Mouse (Mus musculus): ENCODE results near the gene Rpl29. TPM values are rescaled to one million over a fixed set of nuclear protein-coding genes. Genes with fewer than 3 reads are reported as not detected.

Rpl29 gene
- polyA plus RNA-seq, 1 experiment from 2014 or later: 648 TPM

DNA sequence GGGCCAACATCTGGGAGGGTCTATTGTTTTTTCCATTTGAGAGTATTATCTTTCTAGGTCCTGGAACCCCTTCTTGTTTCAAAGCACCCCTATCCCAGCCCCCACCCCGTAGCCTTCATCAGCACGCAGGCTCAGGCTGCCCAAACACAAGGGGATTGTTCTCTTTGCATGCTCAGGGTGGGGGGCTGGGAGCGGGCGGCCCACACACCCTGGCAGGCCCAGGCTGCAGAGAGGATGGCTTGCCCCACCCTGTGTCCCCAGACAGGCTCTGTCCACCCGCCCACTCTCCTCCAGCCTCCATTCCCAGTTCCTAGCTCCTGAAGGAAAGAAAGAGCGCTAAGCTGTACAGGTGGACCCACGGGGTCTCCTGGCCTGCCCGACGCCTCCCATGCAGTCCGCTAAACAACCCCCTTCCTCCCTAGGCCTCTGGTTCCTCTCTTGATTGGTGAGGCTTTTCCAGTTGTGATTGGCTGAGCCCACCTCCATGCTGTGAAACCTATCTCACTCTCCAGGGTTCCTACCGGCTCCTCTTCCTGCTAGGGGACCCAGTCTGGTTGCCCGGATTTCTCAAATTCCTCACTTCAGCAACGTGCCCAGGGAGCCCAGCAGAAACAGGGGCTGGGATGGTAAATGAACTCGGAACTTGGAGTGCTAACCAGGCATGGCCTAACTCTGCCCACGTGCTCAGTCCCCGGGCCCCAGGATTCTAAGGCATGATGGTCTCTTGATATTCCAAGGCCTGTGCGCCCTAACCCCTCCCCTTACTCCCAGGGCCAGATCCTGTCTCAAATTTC, 25.8 kb downstream of the Rpl29 start:
- peak; percentile 20; the same call in 1 of the 2 replicates for ATAC-seq (ENCODE audit: insufficient number of reproducible peaks, low FRiP score)
- Histone ChIP-seq H3K4me1 (replicated peaks) (peaks cover 86% of the 10 kb centered on the region), H3K4me3 (peak overlapping the region; percentile 80), H3K9me3 (replicated peaks) (no peaks in the 10 kb centered on the region), H3K27me3 (replicated peaks) (no peaks in the 10 kb centered on the region), H3K27ac (ENCODE audit: poor library complexity, severe bottlenecking) (peak overlapping the region; percentile 88), H3K9ac (peak overlapping the region; percentile 88), H3K4me2 (peak overlapping the region; percentile 94), H3K36me3 (peaks cover 9% of the 10 kb centered on the region)
- 3% methylated on average over 17 of the region's 17 CpGs for WGBS

DNA sequence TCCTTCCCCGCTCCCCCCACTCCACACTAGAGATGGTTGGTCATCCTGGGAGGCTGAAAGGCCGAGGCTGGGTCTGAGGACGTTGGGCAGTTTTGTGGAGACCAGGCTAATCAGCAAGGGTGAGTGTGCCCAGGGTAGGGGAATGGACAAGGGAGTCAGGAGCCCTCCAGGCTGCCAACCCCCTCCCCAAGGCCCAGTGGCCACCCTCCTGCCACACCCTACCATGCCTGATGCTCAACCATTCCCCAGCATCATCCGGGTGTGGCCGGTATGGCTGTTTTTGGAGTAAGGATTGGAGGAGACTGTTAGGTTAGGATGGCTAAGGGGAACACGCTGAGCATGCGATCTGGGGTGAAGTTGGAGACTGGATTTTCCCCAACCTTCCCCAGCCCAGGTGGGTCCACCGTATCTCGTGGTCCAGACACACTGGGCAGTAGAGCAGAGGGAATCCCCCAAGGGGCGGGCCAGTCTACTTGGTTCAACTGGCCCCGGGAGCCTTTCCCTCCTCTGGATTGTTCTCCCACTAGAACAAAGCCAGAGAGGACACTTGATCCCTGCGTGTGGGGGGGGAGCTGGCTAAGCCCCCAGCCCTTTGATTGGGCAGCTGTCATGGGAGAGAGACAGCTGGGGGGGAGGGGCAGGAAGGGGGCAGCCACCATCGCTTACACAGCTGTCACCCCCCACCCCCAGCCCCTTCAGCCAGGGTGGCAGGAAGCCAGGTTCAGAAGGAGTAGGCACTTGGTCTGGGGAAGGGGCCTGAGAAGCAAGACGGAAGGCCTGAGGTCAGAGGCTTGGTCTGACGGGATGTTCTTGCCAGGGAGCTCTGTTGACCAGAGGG, 27.3 kb downstream of the Rpl29 start:
- H3K36me3 ChIP-seq: peaks cover 23% of the 10 kb centered on the region
- no peaks in the 10 kb centered on the region for H3K9me3 ChIP-seq (replicated peaks)
- WGBS: 42% methylated on average over 15 of the region's 15 CpGs
- peak overlapping the region; percentile 61 for H3K27ac ChIP-seq (ENCODE audit: poor library complexity, severe bottlenecking)
- H3K9ac ChIP-seq: peak overlapping the region; percentile 51
- peak overlapping the region; percentile 4; the same call in 1 of the 2 replicates for H3K4me3 ChIP-seq
- H3K4me1 ChIP-seq (replicated peaks): peaks cover 73% of the 10 kb centered on the region
- peak overlapping the region; percentile 94 for H3K4me2 ChIP-seq
- no peaks in the 10 kb centered on the region for H3K27me3 ChIP-seq (replicated peaks)
- no peak for ATAC-seq (ENCODE audit: insufficient number of reproducible peaks, low FRiP score)

DNA sequence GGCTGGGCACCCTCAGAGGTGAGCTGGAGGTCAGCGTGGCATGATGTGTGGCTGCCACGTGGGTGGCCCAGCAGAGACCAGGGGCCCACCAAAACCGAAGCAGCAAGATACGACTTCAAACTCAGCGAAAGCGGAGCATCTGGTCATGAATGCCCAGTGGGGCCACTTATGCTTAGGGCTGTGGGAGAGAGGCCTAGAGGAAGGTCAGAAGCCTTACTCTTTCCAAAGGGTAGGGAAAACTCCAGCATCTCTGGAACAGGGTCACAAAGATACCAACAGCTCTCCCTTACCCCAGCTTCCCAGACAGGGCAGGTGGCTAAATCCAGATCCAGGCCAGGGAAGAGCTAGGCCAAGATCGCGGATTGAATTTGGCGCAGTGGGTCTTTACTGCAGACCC, 27.9 kb downstream of the Rpl29 start:
- no peaks in the 10 kb centered on the region for H3K27me3 ChIP-seq (replicated peaks)
- peak overlapping the region; percentile 51 for H3K9ac ChIP-seq
- H3K36me3 ChIP-seq: peaks cover 29% of the 10 kb centered on the region
- H3K4me3 ChIP-seq: peak overlapping the region; percentile 4; the same call in 1 of the 2 replicates
- H3K4me1 ChIP-seq (replicated peaks): peaks cover 70% of the 10 kb centered on the region
- peak overlapping the region; percentile 61 for H3K27ac ChIP-seq (ENCODE audit: poor library complexity, severe bottlenecking)
- no peaks in the 10 kb centered on the region for H3K9me3 ChIP-seq (replicated peaks)
- no peak for ATAC-seq (ENCODE audit: insufficient number of reproducible peaks, low FRiP score)
- H3K4me2 ChIP-seq: peak overlapping the region; percentile 94
- 54% methylated on average over 9 of the region's 9 CpGs for WGBS

DNA sequence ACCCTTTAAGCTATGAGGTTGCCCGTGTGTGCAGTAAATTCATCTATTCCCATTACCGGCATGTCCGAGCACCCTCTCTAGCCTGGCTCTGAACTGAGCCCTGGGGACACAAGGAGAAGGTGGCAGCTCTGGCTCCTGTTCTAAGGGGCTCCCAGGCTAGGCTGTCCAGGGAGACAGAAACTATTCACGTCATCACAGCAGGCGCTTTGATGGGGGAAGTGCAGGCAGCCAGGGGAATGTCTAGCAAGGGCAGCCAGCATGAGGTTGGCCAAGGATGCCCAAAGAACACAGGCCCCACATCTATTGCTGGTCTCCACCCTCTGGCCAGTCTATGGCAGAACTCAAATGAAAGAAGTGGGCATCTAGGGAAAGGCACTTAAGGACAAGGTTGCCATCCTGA, 28.7 kb downstream of the Rpl29 start:
- WGBS: 68% methylated on average over 5 of the region's 5 CpGs
- H3K9ac ChIP-seq: 0 out of 2 replicates have a peak overlapping the region, but pooled peaks have one; percentile 10
- 0 out of 2 replicates have a peak, but pooled peaks cover under 1% of the 10 kb centered on the region for H3K27me3 ChIP-seq (replicated peaks)
- H3K27ac ChIP-seq (ENCODE audit: poor library complexity, severe bottlenecking): no peak overlapping the region
- peaks cover 36% of the 10 kb centered on the region for H3K36me3 ChIP-seq
- H3K4me1 ChIP-seq (replicated peaks): peaks cover 63% of the 10 kb centered on the region
- H3K4me3 ChIP-seq: no peak overlapping the region
- no peaks in the 10 kb centered on the region for H3K9me3 ChIP-seq (replicated peaks)
- ATAC-seq (ENCODE audit: insufficient number of reproducible peaks, low FRiP score): no peak
- no peak overlapping the region for H3K4me2 ChIP-seq

DNA sequence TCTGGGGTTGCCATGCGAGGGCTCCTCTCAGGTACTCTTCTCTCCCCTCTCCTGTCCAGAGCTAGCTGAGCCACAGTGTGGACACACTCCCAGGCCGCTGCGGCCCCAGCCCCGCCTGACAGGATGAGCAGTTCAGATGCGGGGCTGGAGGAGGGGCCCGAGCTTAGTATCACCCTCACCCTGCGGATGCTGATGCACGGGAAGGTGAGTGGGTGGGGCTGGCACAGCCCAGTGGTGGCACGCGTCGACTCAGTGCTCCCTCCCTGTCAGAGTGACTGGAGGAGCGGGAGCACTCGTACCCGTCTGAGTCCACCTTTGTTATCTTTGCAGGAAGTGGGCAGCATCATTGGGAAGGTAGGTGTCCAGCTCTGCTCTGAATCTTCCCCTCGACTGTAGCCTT, 30.7 kb downstream of the Rpl29 start:
- H3K27me3 ChIP-seq (replicated peaks): peaks cover 9% of the 10 kb centered on the region; the same call in 1 of the 2 replicates
- ATAC-seq (ENCODE audit: insufficient number of reproducible peaks, low FRiP score): no peak
- WGBS: 72% methylated on average over 15 of the region's 15 CpGs
- no peak overlapping the region for H3K4me3 ChIP-seq
- no peak overlapping the region for H3K27ac ChIP-seq (ENCODE audit: poor library complexity, severe bottlenecking)
- no peaks in the 10 kb centered on the region for H3K9me3 ChIP-seq (replicated peaks)
- H3K4me1 ChIP-seq (replicated peaks): peaks cover 57% of the 10 kb centered on the region
- no peak overlapping the region for H3K9ac ChIP-seq
- H3K4me2 ChIP-seq: no peak overlapping the region
- H3K36me3 ChIP-seq: peaks cover 50% of the 10 kb centered on the region

DNA sequence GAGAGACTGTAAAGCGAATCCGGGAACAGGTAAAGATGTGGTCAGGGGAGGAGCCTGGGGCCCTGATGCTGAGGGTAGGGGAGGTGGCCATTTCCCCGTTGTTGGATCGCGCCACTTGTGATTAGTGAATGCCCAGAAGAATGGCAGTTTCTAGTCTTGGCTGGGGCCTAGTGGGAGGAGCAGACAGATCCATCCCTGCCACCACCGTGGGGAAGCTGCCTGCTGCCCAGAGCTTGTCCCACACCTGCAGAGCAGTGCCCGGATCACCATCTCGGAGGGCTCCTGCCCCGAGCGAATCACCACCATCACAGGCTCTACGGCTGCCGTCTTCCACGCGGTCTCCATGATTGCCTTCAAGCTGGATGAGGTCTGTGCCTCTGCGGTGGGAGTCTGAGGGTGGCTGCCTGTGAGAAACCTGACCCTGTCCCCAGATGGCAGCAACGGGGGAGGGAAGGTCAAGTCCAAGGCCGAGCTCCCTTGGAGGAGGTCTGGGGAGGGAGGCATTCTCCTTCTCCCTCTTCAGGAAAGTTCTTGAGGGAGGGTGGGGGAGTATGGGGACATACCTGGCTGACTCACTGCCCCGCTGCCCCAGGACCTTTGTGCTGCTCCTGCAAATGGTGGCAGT, 31.3 kb downstream of the Rpl29 start:
- peaks cover 50% of the 10 kb centered on the region for H3K36me3 ChIP-seq
- 77% methylated on average over 18 of the region's 18 CpGs for WGBS
- no peak for ATAC-seq (ENCODE audit: insufficient number of reproducible peaks, low FRiP score)
- H3K9ac ChIP-seq: no peak overlapping the region
- H3K27me3 ChIP-seq (replicated peaks): peaks cover 9% of the 10 kb centered on the region; the same call in 1 of the 2 replicates
- peaks cover 54% of the 10 kb centered on the region for H3K4me1 ChIP-seq (replicated peaks)
- H3K9me3 ChIP-seq (replicated peaks): no peaks in the 10 kb centered on the region
- no peak overlapping the region for H3K4me2 ChIP-seq
- H3K4me3 ChIP-seq: no peak overlapping the region
- H3K27ac ChIP-seq (ENCODE audit: poor library complexity, severe bottlenecking): no peak overlapping the region

DNA sequence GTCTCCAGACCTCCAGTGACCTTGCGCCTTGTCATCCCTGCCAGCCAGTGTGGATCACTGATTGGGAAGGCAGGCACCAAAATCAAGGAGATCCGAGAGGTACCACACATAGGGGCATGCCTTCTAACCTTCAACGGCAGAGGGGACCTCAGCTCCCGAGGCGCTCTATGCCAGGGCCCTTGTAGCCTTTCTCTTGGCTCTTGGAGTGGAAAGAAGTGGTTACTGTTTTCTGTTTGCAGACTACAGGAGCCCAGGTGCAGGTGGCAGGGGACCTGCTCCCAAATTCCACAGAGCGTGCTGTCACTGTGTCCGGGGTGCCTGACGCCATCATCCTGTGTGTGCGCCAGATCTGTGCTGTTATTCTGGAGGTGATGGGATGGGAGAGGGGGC, 31.8 kb downstream of the Rpl29 start:
- Histone ChIP-seq H3K27me3 (replicated peaks) (peaks cover 13% of the 10 kb centered on the region), H3K4me2 (no peak overlapping the region), H3K36me3 (peaks cover 50% of the 10 kb centered on the region), H3K9ac (no peak overlapping the region), H3K27ac (ENCODE audit: poor library complexity, severe bottlenecking) (no peak overlapping the region), H3K4me1 (replicated peaks) (peaks cover 54% of the 10 kb centered on the region), H3K4me3 (no peak overlapping the region), H3K9me3 (replicated peaks) (no peaks in the 10 kb centered on the region)
- WGBS: 87% methylated on average over 9 of the region's 9 CpGs
- ATAC-seq (ENCODE audit: insufficient number of reproducible peaks, low FRiP score): no peak

DNA sequence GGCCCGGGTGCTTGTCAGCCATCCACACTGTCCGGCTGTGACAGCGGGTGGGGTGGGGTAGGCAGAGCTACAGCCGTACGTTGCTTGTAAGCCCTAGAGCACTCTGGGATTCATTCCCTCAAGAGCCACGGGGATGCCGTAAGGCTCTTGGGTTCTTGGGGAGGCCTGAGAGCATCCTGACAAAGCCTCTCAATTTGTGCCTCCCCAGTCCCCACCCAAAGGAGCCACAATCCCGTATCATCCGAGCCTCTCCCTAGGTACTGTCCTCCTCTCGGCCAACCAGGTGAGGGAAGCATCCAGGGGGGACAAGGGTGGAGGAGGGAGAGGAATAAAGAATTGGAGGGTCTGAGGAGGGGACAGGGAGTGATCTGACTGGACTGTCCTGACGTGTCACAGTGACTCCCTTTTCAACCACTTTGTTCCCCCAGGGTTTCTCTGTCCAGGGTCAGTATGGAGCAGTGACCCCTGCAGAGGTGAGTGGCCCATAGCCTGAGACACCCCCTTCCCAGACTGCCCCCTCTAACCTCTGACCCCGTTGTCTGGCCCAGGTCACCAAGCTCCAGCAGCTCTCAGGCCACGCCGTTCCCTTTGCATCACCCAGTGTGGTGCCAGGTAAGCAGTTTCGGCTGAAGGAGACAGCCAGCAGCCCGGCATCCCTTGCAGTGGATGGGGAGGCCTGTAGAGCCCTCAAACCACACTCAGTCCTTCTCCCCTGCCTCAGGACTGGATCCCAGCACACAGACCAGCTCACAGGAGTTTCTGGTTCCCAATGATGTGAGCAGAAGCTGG, 32.6 kb downstream of the Rpl29 start:
- Histone ChIP-seq H3K27ac (ENCODE audit: poor library complexity, severe bottlenecking) (no peak overlapping the region), H3K27me3 (replicated peaks) (peaks cover 13% of the 10 kb centered on the region), H3K4me3 (no peak overlapping the region), H3K36me3 (peaks cover 48% of the 10 kb centered on the region), H3K9ac (no peak overlapping the region), H3K4me1 (replicated peaks) (peaks cover 46% of the 10 kb centered on the region), H3K4me2 (no peak overlapping the region), H3K9me3 (replicated peaks) (no peaks in the 10 kb centered on the region)
- ATAC-seq (ENCODE audit: insufficient number of reproducible peaks, low FRiP score): no peak
- 84% methylated on average over 16 of the region's 16 CpGs for whole genome bisulfite sequencing

DNA sequence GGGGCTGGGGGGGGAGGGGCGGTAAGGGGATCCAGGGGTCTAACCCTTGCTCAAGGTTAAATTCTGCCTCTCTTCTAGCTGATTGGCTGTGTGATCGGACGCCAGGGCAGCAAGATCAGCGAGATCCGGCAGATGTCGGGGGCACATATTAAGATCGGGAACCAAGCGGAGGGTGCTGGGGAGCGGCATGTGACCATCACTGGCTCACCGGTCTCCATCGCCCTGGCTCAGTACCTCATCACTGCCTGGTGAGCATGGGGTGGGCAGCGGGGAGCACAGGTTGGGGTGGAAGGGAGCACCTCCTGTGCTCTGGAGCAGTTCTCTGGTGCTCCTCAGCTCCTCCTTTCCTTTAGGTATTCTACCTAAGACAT, 33.2 kb downstream of the Rpl29 start:
- no peak overlapping the region for H3K9ac ChIP-seq
- H3K9me3 ChIP-seq (replicated peaks): no peaks in the 10 kb centered on the region
- WGBS: 88% methylated on average over 12 of the region's 12 CpGs
- peaks cover 13% of the 10 kb centered on the region for H3K27me3 ChIP-seq (replicated peaks)
- no peak for ATAC-seq (ENCODE audit: insufficient number of reproducible peaks, low FRiP score)
- peaks cover 48% of the 10 kb centered on the region for H3K36me3 ChIP-seq
- H3K4me1 ChIP-seq (replicated peaks): peaks cover 40% of the 10 kb centered on the region
- no peak overlapping the region for H3K27ac ChIP-seq (ENCODE audit: poor library complexity, severe bottlenecking)
- no peak overlapping the region for H3K4me3 ChIP-seq
- H3K4me2 ChIP-seq: no peak overlapping the region

DNA sequence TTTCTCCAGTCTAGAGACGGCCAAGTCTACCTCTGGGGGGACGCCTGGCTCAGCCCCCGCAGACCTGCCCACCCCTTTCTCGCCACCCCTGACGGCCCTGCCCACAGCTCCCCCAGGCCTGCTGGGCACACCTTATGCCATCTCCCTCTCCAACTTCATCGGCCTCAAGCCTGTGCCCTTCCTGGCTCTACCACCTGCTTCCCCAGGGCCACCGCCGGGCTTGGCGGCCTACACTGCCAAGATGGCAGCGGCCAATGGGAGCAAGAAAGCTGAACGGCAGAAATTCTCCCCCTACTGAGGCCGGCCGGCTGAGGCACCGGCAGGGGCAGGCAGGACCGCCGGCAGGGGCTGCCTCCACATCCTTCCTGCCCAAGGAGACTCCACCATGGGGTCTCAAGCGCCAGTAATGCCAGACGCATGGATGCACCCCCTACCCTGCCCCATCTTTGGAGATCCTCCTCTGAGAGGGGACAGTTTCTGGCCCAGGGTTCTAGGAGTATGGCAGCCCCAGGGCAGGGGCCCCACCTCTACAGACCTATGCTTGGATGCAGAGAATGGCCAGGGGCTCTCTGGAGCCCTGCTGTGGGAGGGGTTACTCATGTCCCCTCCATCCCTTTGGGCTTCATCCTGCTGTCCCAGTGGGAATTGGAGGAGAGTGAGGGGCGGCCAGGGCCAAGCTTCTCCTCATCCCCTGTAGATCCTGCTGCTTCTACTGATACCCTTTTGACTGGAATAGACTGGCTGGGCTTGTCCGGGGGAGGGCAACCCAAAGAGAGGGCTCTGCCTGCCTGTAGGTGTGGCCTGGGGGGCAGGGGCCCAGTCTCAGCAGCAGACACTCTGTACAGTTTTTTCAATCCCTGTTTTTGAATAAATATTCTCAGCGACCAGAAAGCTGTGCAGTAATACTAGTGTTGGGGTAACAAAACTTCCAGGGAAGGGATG, 34.1 kb downstream of the Rpl29 start:
- Histone ChIP-seq H3K27ac (ENCODE audit: poor library complexity, severe bottlenecking) (no peak overlapping the region), H3K27me3 (replicated peaks) (peaks cover 13% of the 10 kb centered on the region), H3K4me1 (replicated peaks) (peaks cover 30% of the 10 kb centered on the region), H3K36me3 (peaks cover 48% of the 10 kb centered on the region), H3K4me3 (no peak overlapping the region), H3K9me3 (replicated peaks) (no peaks in the 10 kb centered on the region), H3K9ac (peak overlapping the region; percentile 13; the same call in 1 of the 2 replicates), H3K4me2 (no peak overlapping the region)
- no peak for ATAC-seq (ENCODE audit: insufficient number of reproducible peaks, low FRiP score)
- 84% methylated on average over 21 of the region's 21 CpGs for WGBS
